Mouse (Mus musculus) neural tube, embryonic 15.5 days (tissue): ENCODE results near the gene St6galnac6. TPM values are rescaled to one million over a fixed set of nuclear protein-coding genes. Genes with fewer than 3 reads are reported as not detected.

Source experiments
- ATAC-seq: fragments of 200-750 bp; cut with Nextera tagmentation; 2 replicates; pipeline ENCODE4 v1.8.0; 2017; ENCODE audit warnings: mild to moderate bottlenecking, moderate TSS enrichment, moderate library complexity; ENCODE audit not compliant: low FRiP score
- H3K27ac ChIP-seq: fragments of 300-500 bp; sonication (generic); replicated peaks from 2 replicates; pipeline ENCODE4 v1.5.1; 2015; ENCODE audit warnings: mild to moderate bottlenecking, inconsistent platforms
- H3K27me3 ChIP-seq: fragments of 300-500 bp; sonication (generic); replicated peaks from 2 replicates; pipeline ENCODE4 v1.6.1; 2015; ENCODE audit warnings: inconsistent platforms
- H3K36me3 ChIP-seq: fragments of 300-500 bp; sonication (generic); 2 replicates; pipeline ENCODE4 v1.6.1; 2015; ENCODE audit warnings: inconsistent platforms
- H3K4me1 ChIP-seq: fragments of 300-500 bp; sonication (generic); 2 replicates; pipeline ENCODE4 v1.6.1; 2015; ENCODE audit warnings: inconsistent platforms
- H3K4me2 ChIP-seq: fragments of 300-500 bp; sonication (generic); 2 replicates; pipeline ENCODE4 v1.6.1; 2015; ENCODE audit warnings: inconsistent platforms, mild to moderate bottlenecking, moderate library complexity
- H3K4me3 ChIP-seq: fragments of 300-500 bp; sonication (generic); replicated peaks from 2 replicates; pipeline ENCODE4 v1.5.1; 2015; ENCODE audit warnings: mild to moderate bottlenecking, inconsistent platforms
- H3K9ac ChIP-seq: fragments of 300-500 bp; sonication (generic); replicated peaks from 2 replicates; pipeline ENCODE4 v1.6.1; 2015; ENCODE audit warnings: mild to moderate bottlenecking, inconsistent platforms
- H3K9me3 ChIP-seq: fragments of 300-500 bp; sonication (generic); replicated peaks from 2 replicates; pipeline ENCODE4 v1.6.1; 2016; ENCODE audit warnings: inconsistent platforms
- WGBS: fragments of 180-500 bp; shearing (Covaris S2); methylation state at CpG from one replicate; pipeline ENCODE4 v1.1.7; 2015; ENCODE audit warnings: mixed read lengths; 5-methylcytosine and 5-hydroxymethylcytosine counted together
- microRNA counts: library from miRNA; unstranded; fragments of <30 nt; microRNA quantifications from one replicate; lab custom pipeline; 2016
- microRNA-seq: library from miRNA; unstranded; fragments of <30 nt; microRNA quantifications from one replicate; pipeline ENCODE4, GENCODE M21; 2017
- polyA plus RNA-seq: library from polyadenylated mRNA; unstranded; fragments of >200 nt; fragmentation: Nextera tagmentation; extraction: Ambion mirVana; gene quantifications from 2 replicates; pipeline ENCODE4 v1.2.1, GENCODE M21; 2015

The St6galnac6 gene
- polyA plus RNA-seq, 1 experiment from 2014 or later, result 14.4 TPM

DNA sequence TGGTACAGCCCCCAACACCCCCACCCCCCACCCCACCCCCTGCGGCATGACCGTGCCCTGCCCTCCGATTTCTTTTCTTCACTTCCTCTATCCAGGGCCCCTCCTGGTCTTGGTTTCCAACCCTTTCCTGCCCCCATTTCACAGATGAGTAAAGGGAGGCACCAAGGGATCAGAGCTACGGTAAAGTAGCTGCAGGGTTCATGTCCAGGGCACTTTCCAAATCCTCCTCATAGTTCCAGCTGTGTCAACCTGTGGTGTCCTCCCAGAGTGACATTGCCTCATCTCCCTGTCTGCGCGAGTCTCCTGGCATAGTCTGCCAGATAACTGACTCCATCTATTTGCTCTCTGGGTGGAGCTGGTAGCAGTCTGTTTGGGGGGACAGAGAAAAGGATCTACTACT is 66.3 kb downstream of the St6galnac6 start:
- no peak overlapping the region for H3K9ac ChIP-seq
- no peaks in the 10 kb centered on the region for H3K9me3 ChIP-seq
- ATAC-seq, result no peak
- H3K4me3 ChIP-seq, result no peak overlapping the region
- no peaks in the 10 kb centered on the region for H3K36me3 ChIP-seq
- H3K4me2 ChIP-seq, result no peak overlapping the region
- H3K4me1 ChIP-seq, result peaks cover 8% of the 10 kb centered on the region; the same call in 1 of the 2 replicates
- H3K27me3 ChIP-seq, result no peaks in the 10 kb centered on the region
- H3K27ac ChIP-seq, result no peak overlapping the region
- WGBS, result 91% methylated on average over 6 of the region's 6 CpGs

GRCm38 (mm10) chr2:32667775-32668174 is 68.3 kb downstream of the St6galnac6 start:
- Histone ChIP-seq H3K27ac (no peak overlapping the region), H3K27me3 (no peaks in the 10 kb centered on the region), H3K36me3 (no peaks in the 10 kb centered on the region), H3K9ac (no peak overlapping the region), H3K4me1 (peaks cover 8% of the 10 kb centered on the region; the same call in 1 of the 2 replicates), H3K9me3 (no peaks in the 10 kb centered on the region), H3K4me3 (no peak overlapping the region), H3K4me2 (no peak overlapping the region)
- WGBS, result 20% methylated on average over 11 of the region's 11 CpGs
- no peak for ATAC-seq

DNA sequence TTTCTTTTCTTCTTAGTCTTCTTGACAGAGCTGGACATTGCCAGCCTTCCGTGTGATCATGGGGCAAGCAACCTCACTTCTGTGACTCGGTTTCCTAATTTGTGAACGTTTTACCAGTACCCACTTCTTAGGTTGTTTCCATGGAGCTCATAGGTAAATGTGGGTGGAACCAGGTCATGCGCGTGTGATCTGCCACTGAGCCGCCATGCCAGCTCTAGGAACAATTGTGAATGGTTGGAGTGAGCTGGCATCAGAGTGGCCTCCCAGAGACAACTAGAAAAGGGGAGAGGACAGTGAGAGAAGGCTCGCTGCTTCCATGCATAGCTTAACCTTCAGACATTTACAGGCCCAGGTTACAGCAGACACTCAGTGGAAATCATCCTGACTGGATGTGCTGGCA is 68.7 kb downstream of the St6galnac6 start:
- H3K4me3 ChIP-seq, result no peak overlapping the region
- H3K4me1 ChIP-seq, result peaks cover 8% of the 10 kb centered on the region; the same call in 1 of the 2 replicates
- no peaks in the 10 kb centered on the region for H3K9me3 ChIP-seq
- H3K27me3 ChIP-seq, result no peaks in the 10 kb centered on the region
- no peak overlapping the region for H3K4me2 ChIP-seq
- ATAC-seq, result no peak
- 77% methylated on average over 7 of the region's 7 CpGs for WGBS
- H3K36me3 ChIP-seq, result no peaks in the 10 kb centered on the region
- H3K27ac ChIP-seq, result no peak overlapping the region
- no peak overlapping the region for H3K9ac ChIP-seq

- no peak overlapping the region for H3K9ac ChIP-seq
- WGBS, result 44% methylated on average over 3 of the region's 3 CpGs
- peaks cover 8% of the 10 kb centered on the region; the same call in 1 of the 2 replicates for H3K4me1 ChIP-seq
- no peak overlapping the region for H3K27ac ChIP-seq
- no peaks in the 10 kb centered on the region for H3K36me3 ChIP-seq
- H3K4me2 ChIP-seq, result no peak overlapping the region
- H3K9me3 ChIP-seq, result no peaks in the 10 kb centered on the region
- ATAC-seq, result no peak
- no peak overlapping the region for H3K4me3 ChIP-seq
- H3K27me3 ChIP-seq, result no peaks in the 10 kb centered on the region
These were observed 70.4 kb downstream of the St6galnac6 start for GRCm38 (mm10) chr2:32669876-32670275.

MicroRNAs within 50 kb of the gene (microRNA counts, 519-probe panel; counts per million panel counts)
- not detected for microRNA mmu-miR-1954 (lab: Ali Mortazavi, UCI)

Small RNA genes within 50 kb of the gene (microRNA-seq; reads per million reads assigned to microRNA genes)
- not detected for gene Mir1954

Other genes starting within 250 kb of the St6galnac6 start
- 43.8 and 44.8 TPM in 2 replicates for gene Ciz1, start 247.4 kb upstream of the St6galnac6 start, polyA plus RNA-seq
- 72.4 and 86.9 TPM in 2 replicates for gene Dnm1, start 246.4 kb upstream of the St6galnac6 start, polyA plus RNA-seq
- gene 1110008P14Rik, start 217.8 kb upstream of the St6galnac6 start, polyA plus RNA-seq, result 163 and 195 TPM in 2 replicates
- gene Lcn2, start 211.5 kb upstream of the St6galnac6 start, polyA plus RNA-seq, result 0.95 and 1.1 TPM in 2 replicates
- gene Ptges2, start 203.8 kb upstream of the St6galnac6 start, polyA plus RNA-seq, result 47.3 and 52.1 TPM in 2 replicates
- 4.4 and 5.3 TPM in 2 replicates for gene Naif1, start 149.3 kb upstream of the St6galnac6 start, polyA plus RNA-seq
- 51.4 and 58.8 TPM in 2 replicates for gene Slc25a25, start 148.3 kb upstream of the St6galnac6 start, polyA plus RNA-seq
- 6.7 and 7.0 TPM in 2 replicates for gene Fam102a, start 64.4 kb upstream of the St6galnac6 start, polyA plus RNA-seq
- 141 and 147 TPM in 2 replicates for gene Dpm2, start 28.9 kb upstream of the St6galnac6 start, polyA plus RNA-seq
- gene Pip5kl1, start 24.9 kb upstream of the St6galnac6 start, polyA plus RNA-seq, result 16.3 and 17.8 TPM in 2 replicates
- gene 9430097D07Rik, start 24.0 kb upstream of the St6galnac6 start, polyA plus RNA-seq, result 0.59 and 0.99 TPM in 2 replicates
- gene St6galnac4, start 12.6 kb upstream of the St6galnac6 start, polyA plus RNA-seq, result 43.9 and 44.6 TPM in 2 replicates
- gene Ak1, start 22.0 kb downstream of the St6galnac6 start, polyA plus RNA-seq, result 88.5 and 103 TPM in 2 replicates
- 29.6 and 40.5 TPM in 2 replicates for gene Eng, start 46.9 kb downstream of the St6galnac6 start, polyA plus RNA-seq
- gene Fpgs, start 104.4 kb downstream of the St6galnac6 start, polyA plus RNA-seq, result 19.3 and 20.6 TPM in 2 replicates
- gene Cdk9, start 113.4 kb downstream of the St6galnac6 start, polyA plus RNA-seq, result 63.0 and 82.4 TPM in 2 replicates
- gene Sh2d3c, start 121.3 kb downstream of the St6galnac6 start, polyA plus RNA-seq, result 50.1 and 51.5 TPM in 2 replicates
- 2.9 and 3.6 TPM in 2 replicates for gene 6330409D20Rik, start 141.3 kb downstream of the St6galnac6 start, polyA plus RNA-seq
- gene Tor2a, start 157.5 kb downstream of the St6galnac6 start, polyA plus RNA-seq, result 54.4 and 60.6 TPM in 2 replicates
- gene Ttc16, start 175.9 kb downstream of the St6galnac6 start, polyA plus RNA-seq, result 0.50 and 0.70 TPM in 2 replicates
- 6.1 and 7.5 TPM in 2 replicates for gene Ptrh1, start 176.1 kb downstream of the St6galnac6 start, polyA plus RNA-seq
- gene Cfap157, start 184.7 kb downstream of the St6galnac6 start, polyA plus RNA-seq, result 1.1 and 2.1 TPM in 2 replicates
- gene Stxbp1, start 247.5 kb downstream of the St6galnac6 start, polyA plus RNA-seq, result 276 and 315 TPM in 2 replicates